Comparison of ENCODE assay signal across 8 mouse cellular contexts in genomic region chr19:60789919-60790506, GRCm38 (mm10). TPM values are rescaled to one million over a fixed set of nuclear protein-coding genes. Genes with fewer than 3 reads are reported as not detected.
DNase-seq lines count a peak whose midpoint lies in the region; ATAC-seq and TF ChIP-seq lines count a peak whose summit lies in the region.

No protein-coding gene starts in this region.

- H3K27ac ChIP-seq in layer of hippocampus, adult 2 months, result peak overlapping the region; percentile 98
- peak overlapping the region; percentile 94 for H3K27ac ChIP-seq in limb, embryonic 14.5 days (replicated peaks; ENCODE audit: low read depth, low read length)
- H3K27ac ChIP-seq in midbrain, embryonic 14.5 days (replicated peaks; ENCODE audit: low read depth, low read length), result peak overlapping the region; percentile 94
- peak overlapping the region; percentile 98 for H3K27ac ChIP-seq in stomach, embryonic 14.5 days (ENCODE audit: low read length)

- peak overlapping the region; percentile 49 for H3K4me2 ChIP-seq in limb, embryonic 14.5 days (replicated peaks; ENCODE audit: low read depth, low read length, severe bottlenecking)
- peak overlapping the region; percentile 69 for H3K4me2 ChIP-seq in midbrain, embryonic 14.5 days (ENCODE audit: low read length)
- peak overlapping the region; percentile 82 for H3K4me2 ChIP-seq in stomach, embryonic 14.5 days (replicated peaks; ENCODE audit: low read depth, low read length)

- ATAC-seq in inflammation-experienced regulatory T-cells, adult 6 months, result peak; percentile 41
- peak; percentile 58 for ATAC-seq in limb, embryonic 14.5 days (ENCODE audit: low FRiP score, low read depth)
- peak; percentile 78 for ATAC-seq in midbrain, embryonic 14.5 days (ENCODE audit: low FRiP score, low TSS enrichment)
- ATAC-seq in stomach, embryonic 14.5 days (ENCODE audit: insufficient number of reproducible peaks, insufficient read depth, low FRiP score, low read depth), result peak; percentile 64; the same call in 1 of the 2 replicates

- H3K9me3 ChIP-seq in limb, embryonic 14.5 days (ENCODE audit: control insufficient read depth, low read length), result no peaks in the 10 kb centered on the region
- no peaks in the 10 kb centered on the region for H3K9me3 ChIP-seq in midbrain, embryonic 14.5 days (ENCODE audit: control insufficient read depth, low read length)
- no peaks in the 10 kb centered on the region for H3K9me3 ChIP-seq in stomach, embryonic 14.5 days (ENCODE audit: control insufficient read depth, low read depth, low read length)

- peaks cover 16% of the 10 kb centered on the region for H3K4me1 ChIP-seq in limb, embryonic 14.5 days (ENCODE audit: control insufficient read depth, insufficient read depth, low read length)
- H3K4me1 ChIP-seq in midbrain, embryonic 14.5 days (ENCODE audit: control insufficient read depth, insufficient read depth, low read length), result peaks cover 20% of the 10 kb centered on the region
- peaks cover 8% of the 10 kb centered on the region for H3K4me1 ChIP-seq in stomach, embryonic 14.5 days (ENCODE audit: control insufficient read depth, insufficient read depth, low read length)

- WGBS in limb, embryonic 14.5 days, result under 1% methylated on average over 48 of the region's 60 CpGs
- under 1% methylated on average over 59 of the region's 60 CpGs for WGBS in midbrain, embryonic 14.5 days
- WGBS in stomach, embryonic 14.5 days, result 0% methylated on average over 60 of the region's 60 CpGs

- TF ChIP-seq POLR2A in limb, embryonic 14.5 days (IDR thresholded peaks at IDR 0.05; ENCODE audit: borderline replicate concordance, extremely low read depth, insufficient read depth, insufficient read length), result no peak

- DNase-seq in layer of hippocampus, adult 2 months (ENCODE audit: low spot score in 2 of 2), result peak in 1 of 2 experiments; percentile 49
- no peak for DNase-seq in layer of hippocampus, adult 9-10 months (ENCODE audit: low spot score)
- peak; percentile 77 for DNase-seq in embryo, embryonic 11 days
- DNase-seq in gastrocnemius, postnatal 25 days, result peak; percentile 31
- peak; percentile 37 for DNase-seq in limb, embryonic 14.5 days (ENCODE audit: low spot score)
- DNase-seq in midbrain, embryonic 14.5 days, result peak; percentile 68

- no peak for TF ChIP-seq CTCF in layer of hippocampus, adult 2 months (conservative IDR thresholded peaks at IDR 0.05)

- H3K4me3 ChIP-seq in layer of hippocampus, adult 2 months, result peak overlapping the region; percentile 98
- H3K4me3 ChIP-seq in limb, embryonic 14.5 days (replicated peaks; ENCODE audit: low read length), result peak overlapping the region; percentile 99
- H3K4me3 ChIP-seq in midbrain, embryonic 14.5 days (replicated peaks; ENCODE audit: low read depth, low read length), result peak overlapping the region; percentile 99
- peak overlapping the region; percentile 100 for H3K4me3 ChIP-seq in stomach, embryonic 14.5 days (ENCODE audit: low read depth, low read length)

- H3K27me3 ChIP-seq in limb, embryonic 14.5 days (ENCODE audit: control insufficient read depth, insufficient read depth, low read length), result no peaks in the 10 kb centered on the region
- no peaks in the 10 kb centered on the region for H3K27me3 ChIP-seq in midbrain, embryonic 14.5 days (ENCODE audit: control insufficient read depth, insufficient read depth, low read length)
- no peaks in the 10 kb centered on the region for H3K27me3 ChIP-seq in stomach, embryonic 14.5 days (ENCODE audit: control insufficient read depth, insufficient read depth, low read length)

- peak overlapping the region; percentile 100 for H3K9ac ChIP-seq in limb, embryonic 14.5 days (ENCODE audit: low read depth, low read length, severe bottlenecking)
- H3K9ac ChIP-seq in midbrain, embryonic 14.5 days (replicated peaks; ENCODE audit: low read length), result peak overlapping the region; percentile 99
- peak overlapping the region; percentile 99 for H3K9ac ChIP-seq in stomach, embryonic 14.5 days (replicated peaks; ENCODE audit: low read depth, low read length)

- H3K36me3 ChIP-seq in limb, embryonic 14.5 days (ENCODE audit: control insufficient read depth, insufficient read depth, low read length), result 0 out of 2 replicates have a peak, but pooled peaks cover 3% of the 10 kb centered on the region
- H3K36me3 ChIP-seq in midbrain, embryonic 14.5 days (ENCODE audit: control insufficient read depth, insufficient read depth, low read length), result no peaks in the 10 kb centered on the region
- no peaks in the 10 kb centered on the region for H3K36me3 ChIP-seq in stomach, embryonic 14.5 days (ENCODE audit: control insufficient read depth, insufficient read depth, low read length)

RNA-seq across cellular contexts. Expression of gene Eif3a, which starts 0.4 kb away (rescaled TPM):
- total RNA-seq in layer of hippocampus, adult 2 months (2021), result 100 to 1,000 TPM; 105 to 106 TPM
- total RNA-seq in gastrocnemius, postnatal 25 days (2021), result 10 to 100 TPM; 74.9 to 81.8 TPM
- polyA plus RNA-seq in inflammation-experienced regulatory T-cells, adult 6 months (2017; shearing (Covaris generic)), result 100 to 1,000 TPM; 117 to 136 (median 120) TPM
- polyA plus RNA-seq in limb, embryonic 14.5 days (2012; rRNA removed), result 75.3 and 122 TPM in 2 replicates
- 162 and 163 TPM in 2 replicates for polyA plus RNA-seq in limb, embryonic 14.5 days (2014; fragmentation: Nextera tagmentation; extraction: Ambion mirVana)
- 122 and 140 TPM in 2 replicates for polyA plus RNA-seq in midbrain, embryonic 14.5 days (2014; fragmentation: Nextera tagmentation; extraction: Ambion mirVana)
- polyA plus RNA-seq in stomach, embryonic 14.5 days (2014; fragmentation: Nextera tagmentation; extraction: Ambion mirVana), result 186 and 189 TPM in 2 replicates

RNA-seq across cellular contexts. Expression of gene Fam45a, which starts 21.4 kb away (rescaled TPM):
- total RNA-seq in layer of hippocampus, adult 2 months (2021), result 10 to 100 TPM; 42.7 to 47.7 TPM
- 1 to 10 TPM; 7.7 to 9.3 TPM for total RNA-seq in gastrocnemius, postnatal 25 days (2021)
- polyA plus RNA-seq in inflammation-experienced regulatory T-cells, adult 6 months (2017; shearing (Covaris generic)), result 10 to 100 TPM; 55.3 to 62.1 (median 61.5) TPM
- polyA plus RNA-seq in limb, embryonic 14.5 days (2012; rRNA removed), result 29.3 and 37.8 TPM in 2 replicates
- polyA plus RNA-seq in limb, embryonic 14.5 days (2014; fragmentation: Nextera tagmentation; extraction: Ambion mirVana), result 42.6 and 43.9 TPM in 2 replicates
- polyA plus RNA-seq in midbrain, embryonic 14.5 days (2014; fragmentation: Nextera tagmentation; extraction: Ambion mirVana), result 48.4 and 52.5 TPM in 2 replicates
- 37.2 and 41.2 TPM in 2 replicates for polyA plus RNA-seq in stomach, embryonic 14.5 days (2014; fragmentation: Nextera tagmentation; extraction: Ambion mirVana)

RNA-seq across cellular contexts. Expression of gene Nanos1, which starts 34.2 kb away (rescaled TPM):
- total RNA-seq in layer of hippocampus, adult 2 months (2021), result 10 to 100 TPM; 14.8 to 16.8 TPM
- total RNA-seq in gastrocnemius, postnatal 25 days (2021), result under 1 TPM; 0.05 to 0.15 TPM
- 1 to 10 TPM; 1.5 to 3.0 (median 2.4) TPM for polyA plus RNA-seq in inflammation-experienced regulatory T-cells, adult 6 months (2017; shearing (Covaris generic))
- 1.5 and 1.7 TPM in 2 replicates for polyA plus RNA-seq in limb, embryonic 14.5 days (2012; rRNA removed)
- 1.5 and 1.9 TPM in 2 replicates for polyA plus RNA-seq in limb, embryonic 14.5 days (2014; fragmentation: Nextera tagmentation; extraction: Ambion mirVana)
- 23.0 and 30.5 TPM in 2 replicates for polyA plus RNA-seq in midbrain, embryonic 14.5 days (2014; fragmentation: Nextera tagmentation; extraction: Ambion mirVana)
- 1.5 and 1.8 TPM in 2 replicates for polyA plus RNA-seq in stomach, embryonic 14.5 days (2014; fragmentation: Nextera tagmentation; extraction: Ambion mirVana)
